Mouse (Mus musculus) kidney, postnatal 4 days (tissue): ENCODE measurements at regions not wholly inside any gene's neighbourhood (a gene's known extent, or its start where the extent isn't known, plus 50 kb on each side); places are given as distances from the start of the nearest gene placed in this dataset.
A peak's percentile ranks its signal among the peaks of the same experiment; 100 is the strongest.

Experiments
- DNase-seq, 2 experiments: peaks; one replicate each; pipeline ENCODE4 v3.0.0; 2021; ENCODE audit warnings: mixed read lengths in 2 of 2

DNA sequence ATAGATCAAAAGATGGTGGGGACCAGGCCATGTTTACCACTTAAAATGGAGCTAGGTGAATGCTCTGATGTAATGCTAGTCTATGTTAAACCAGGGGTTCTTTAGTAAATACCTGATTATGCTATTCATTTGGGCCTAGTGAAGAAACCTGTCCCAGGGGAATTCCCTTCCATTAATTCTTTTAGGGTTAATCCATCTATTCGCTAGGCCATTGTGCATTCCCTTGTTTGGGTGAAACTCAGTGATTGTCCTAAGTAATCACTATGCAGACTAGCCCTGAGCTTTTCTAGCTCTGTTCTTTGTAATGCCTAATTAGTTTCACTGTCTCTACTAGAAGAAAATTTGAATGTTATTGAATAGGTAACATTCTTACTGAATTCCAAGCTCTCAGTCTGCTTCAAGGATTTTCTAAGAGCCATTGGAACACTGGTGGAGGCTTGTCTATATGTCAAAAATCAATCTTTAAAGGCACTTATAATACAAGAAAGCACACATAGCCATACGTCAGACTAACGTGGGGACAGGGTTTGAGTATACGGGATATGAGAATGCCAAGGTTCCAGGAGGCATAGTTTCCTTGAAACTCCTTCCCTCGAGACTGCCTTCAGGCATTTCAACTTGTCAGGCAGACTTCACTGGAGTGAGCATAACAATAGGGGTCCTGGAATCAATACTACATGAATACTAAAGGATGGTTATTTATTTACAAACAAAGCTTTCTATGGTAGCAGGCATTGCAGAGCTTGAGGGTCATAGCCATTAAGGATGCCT, 266.9 kb upstream of the 4930578C19Rik start:
- no peak for DNase-seq

DNA sequence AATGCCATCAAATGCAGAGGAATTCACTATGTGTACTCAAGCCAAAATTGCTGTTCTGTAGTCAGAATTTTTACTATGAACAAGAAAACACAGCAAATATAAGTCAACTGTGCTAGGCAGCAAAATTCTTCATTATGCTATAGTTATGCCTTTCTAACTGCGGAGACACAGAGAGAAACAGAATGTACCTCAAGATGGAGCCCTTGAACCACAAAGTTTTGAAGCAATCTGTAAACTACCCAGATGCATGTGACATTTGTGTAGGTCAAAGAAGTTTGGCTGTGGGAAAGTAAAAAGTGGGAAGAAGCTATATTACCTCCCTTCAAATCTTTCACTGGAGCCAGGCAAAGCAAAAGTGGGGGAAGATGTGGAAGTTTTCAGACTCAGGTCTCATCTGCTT, 226.0 kb upstream of the 4930578C19Rik start:
- no peak for DNase-seq

DNA sequence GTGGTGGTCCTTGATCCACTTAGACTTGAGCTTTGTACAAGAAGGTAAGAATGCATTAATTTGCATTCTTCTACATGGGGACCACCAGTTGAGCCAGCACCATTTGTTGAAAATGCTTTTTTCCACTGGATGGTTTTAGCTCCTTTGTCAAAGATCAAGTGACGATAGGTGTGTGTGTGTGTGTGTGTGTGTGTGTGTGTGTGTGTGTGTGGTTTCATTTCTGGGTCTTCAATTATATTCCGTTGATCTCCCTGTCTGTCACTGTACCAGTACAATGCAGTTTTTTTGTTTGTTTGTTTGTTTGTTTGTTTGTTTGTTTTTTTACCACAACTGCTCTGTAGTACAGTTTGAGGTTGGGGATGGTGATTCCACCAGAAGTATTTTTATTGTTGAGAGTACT, 206.1 kb upstream of the 4930578C19Rik start:
- peak; percentile 15 to 23 for DNase-seq

DNA sequence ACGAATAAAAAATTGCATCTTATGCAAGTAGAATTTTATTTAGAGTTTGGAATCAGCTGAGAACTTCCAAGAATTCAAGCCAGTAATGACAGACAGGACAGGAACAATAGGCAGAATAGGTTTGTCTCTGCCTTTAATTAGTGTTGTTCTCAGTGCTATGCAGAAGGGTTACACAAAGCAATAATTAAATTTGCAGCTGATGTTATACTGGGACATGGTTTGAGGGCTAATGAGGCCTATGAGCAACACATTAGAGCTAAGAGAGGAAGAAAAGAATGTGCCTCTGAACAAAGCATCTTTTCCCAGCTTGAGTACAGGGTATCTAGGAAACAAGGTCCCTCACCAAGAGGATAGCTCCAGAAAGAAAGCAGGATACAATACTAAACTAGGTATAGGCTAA, 201.9 kb upstream of the 4930578C19Rik start:
- DNase-seq, result no peak

DNA sequence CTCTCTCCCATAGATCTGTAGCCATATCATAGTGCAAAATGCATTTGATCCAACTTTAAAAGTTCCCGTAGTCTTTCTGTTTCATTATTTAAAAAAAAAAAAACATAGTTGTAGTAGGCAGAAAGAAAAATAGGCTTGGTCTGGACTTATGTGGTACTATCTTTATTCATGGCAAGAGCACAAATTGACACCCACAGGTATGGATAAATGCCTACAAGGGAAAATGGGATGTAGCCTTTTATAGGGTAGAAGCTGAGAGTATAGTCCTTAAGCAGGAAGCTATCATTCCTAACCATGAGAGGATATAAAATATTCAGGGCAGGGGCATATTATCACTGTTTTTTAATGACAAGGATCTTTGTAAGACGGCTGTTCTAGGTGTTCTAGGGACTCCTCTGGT, 157.4 kb upstream of the 4930578C19Rik start:
- no peak for DNase-seq
